Mouse (Mus musculus) forelimb bud, embryonic 11.5 days (tissue): ENCODE data around the gene Kif28.
"Not testable (repeated sequence)": the region's sequence is repeated elsewhere in the genome, so short reads cannot be mapped to it uniquely, and the experiment has no call there.

Experiments used
- DNase-seq: peaks from one replicate; pipeline ENCODE4 v3.0.0-alpha.2; 2012; ENCODE audit warnings: low read depth, low spot score

Gene Kif28

DNA sequence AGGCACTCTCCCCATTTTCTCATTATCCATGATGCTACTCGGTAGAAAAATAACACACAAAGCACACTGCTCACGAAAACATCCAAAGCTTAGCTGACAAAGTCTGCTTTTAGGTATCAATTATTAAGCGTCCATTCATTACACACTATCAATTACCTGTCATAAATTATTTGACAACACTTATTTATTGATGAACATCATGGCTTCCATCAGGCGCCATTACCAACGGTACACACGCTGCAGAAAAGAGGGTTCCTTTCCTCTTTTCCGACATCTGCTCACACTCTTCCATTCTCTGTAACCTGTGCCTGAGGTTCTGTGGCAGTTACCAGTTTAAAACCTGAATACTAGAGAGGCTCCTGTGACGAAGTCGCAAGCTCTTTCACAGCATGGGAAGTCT lies at the start of gene Kif28:
Gene Kif28, minus strand, starts transcription at position 101 of the 400 bp plus-strand sequence.
- no peak for DNase-seq

DNA sequence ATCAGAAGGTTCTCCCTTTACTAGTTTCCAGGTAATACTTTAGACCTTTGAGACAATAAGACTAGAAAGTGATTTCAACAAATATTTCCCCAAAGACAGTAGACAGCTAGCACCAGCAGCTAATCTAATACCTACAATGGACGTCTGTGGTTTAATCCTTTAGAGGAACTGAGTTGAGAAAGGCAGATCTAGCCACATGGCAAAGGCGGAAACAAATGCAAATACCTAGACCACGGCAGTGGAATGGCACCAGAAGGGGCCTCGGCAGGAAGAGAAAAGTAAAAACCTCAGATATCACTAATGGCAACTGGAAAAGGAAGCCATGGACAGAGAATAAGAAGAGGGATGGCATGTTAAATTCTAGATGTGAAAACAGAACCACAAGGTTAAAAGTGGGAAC lies 42.2 kb upstream of the Kif28 start:
- no peak for DNase-seq

DNA sequence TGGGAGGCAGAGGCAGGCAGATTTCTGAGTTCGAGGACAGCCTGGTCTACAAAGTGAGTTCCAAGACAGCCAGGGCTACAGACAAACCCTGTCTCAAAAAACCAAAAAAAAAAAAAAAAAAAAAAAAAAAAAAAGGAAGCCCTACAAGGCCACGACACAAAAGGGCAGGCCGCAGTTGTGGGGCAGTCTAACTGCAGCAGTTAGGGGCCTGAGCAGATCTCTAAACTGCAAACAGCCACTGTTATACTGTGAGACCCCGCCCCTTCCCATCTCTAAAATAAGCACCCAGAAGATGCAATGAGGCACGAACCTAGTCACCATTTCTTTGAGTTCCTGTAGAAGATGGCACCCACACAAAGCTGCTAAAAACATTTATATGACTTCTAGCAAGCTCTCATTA lies 40.4 kb upstream of the Kif28 start:
- no peak for DNase-seq

DNA sequence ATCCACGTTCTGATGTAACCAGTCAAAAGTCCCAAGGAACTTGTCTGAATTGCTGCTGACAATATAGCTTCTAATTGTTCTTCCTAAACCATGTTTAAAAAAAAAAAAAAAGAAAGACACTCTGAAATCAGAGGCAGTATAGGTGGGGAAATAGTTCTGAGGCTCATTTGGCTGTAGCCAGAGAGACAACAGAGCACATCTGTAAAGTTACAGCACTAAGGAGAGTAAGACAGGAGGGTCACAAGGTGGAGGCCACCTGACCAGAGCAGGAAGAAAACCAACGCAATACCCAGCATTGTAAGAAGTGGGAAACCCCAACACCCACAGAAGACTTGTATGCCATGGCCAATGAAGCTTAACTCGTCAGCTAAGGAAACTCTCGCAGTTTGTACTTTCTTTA lies 39.0 kb upstream of the Kif28 start:
- no peak for DNase-seq

DNA sequence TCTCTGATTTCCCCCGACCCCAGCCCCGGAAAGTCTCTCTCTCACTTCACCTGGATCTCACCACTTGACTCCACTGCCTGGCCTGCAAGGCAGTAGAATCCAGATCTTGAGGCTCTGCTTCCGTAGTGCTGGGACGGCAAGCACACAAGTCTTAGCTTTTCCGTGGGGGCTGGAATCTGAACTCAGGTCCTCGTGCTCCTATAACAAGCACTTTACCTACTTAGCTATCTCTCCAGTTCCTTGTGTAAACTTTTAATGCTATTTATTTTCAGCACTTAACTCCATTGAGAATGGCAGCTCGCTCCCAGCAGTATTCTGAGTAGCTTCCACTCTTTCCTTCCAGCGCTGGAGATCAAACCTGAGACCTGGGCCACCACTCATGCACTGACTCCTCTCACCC lies 31.8 kb upstream of the Kif28 start:
- DNase-seq, result no peak

DNA sequence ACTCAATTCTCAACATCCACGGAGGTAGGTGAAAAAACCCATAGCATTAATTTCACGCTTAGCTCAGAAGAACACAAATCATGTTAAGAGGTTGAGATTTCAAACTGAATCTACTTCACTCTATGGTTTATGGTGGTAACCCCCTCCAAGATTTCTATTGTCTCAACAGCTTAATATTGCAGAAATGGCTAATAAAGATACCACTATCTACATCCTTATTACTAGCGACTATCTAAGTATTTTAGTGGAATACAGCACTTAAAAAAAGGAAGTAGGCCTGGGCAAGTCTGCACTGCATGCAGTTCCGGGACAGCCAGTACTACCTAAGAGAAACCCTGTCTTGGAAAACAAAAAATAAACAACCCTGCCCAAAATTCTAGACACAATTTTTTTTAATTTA lies 15.5 kb upstream of the Kif28 start:
- DNase-seq, result no peak

DNA sequence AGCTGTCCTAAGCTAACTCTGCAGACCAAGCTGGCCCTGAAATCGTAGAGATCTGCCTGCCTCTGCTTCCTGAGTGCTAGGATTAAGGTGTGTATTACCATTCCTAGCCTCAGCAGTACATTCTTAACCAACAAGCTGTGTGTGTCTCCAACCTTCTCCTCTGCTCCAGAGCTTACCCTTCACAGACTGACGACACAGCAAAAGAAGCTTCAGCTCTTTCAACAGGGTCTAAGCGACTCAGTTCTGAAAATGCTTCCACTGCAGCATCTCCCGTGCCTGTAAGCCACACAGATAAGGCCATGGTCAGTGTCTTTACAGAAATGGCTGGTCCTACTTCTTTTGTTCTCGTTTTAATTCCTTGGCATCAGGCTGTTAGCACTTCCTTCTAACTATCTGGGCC lies 15.0 kb upstream of the Kif28 start:
- no peak for DNase-seq

DNA sequence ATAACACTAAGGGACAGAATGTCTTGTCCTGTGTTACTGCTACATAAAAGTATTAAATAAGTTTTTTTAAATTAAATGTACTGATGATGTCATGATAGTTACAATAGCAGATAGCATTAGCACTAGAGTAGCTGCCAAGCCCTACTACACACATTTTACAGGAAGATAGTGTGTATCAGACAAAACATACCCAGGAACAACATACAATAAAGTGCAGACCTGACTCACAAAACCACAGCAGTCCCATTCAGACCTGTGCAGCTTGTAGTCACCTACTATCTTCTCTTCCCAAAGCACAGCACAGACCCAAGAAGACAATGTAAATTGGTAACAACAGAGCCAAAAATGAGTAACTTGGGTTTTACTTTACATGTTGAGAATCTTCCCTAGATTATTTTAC lies 11.4 kb upstream of the Kif28 start:
- DNase-seq, result no peak

DNA sequence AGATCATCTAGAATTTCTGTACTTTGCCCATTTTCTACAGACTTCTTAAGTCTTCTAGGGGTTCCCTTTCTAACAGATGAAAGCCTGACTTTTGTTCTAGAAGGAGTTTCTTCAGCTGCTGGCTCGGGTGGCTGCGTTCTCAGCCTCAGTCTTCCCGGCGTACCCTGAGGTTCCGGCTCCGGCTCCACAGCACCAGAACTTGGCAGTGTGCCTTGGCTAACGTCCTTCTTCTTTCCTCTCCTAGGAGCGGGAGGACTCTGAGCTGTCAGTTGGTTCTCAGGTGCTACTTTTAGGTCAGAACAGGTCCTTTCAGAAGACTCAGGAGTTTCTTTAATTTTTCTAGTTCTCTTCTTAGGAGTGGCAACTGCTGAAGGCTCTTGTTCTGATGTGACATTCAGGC lies 7.9 kb upstream of the Kif28 start:
- DNase-seq, result no peak

DNA sequence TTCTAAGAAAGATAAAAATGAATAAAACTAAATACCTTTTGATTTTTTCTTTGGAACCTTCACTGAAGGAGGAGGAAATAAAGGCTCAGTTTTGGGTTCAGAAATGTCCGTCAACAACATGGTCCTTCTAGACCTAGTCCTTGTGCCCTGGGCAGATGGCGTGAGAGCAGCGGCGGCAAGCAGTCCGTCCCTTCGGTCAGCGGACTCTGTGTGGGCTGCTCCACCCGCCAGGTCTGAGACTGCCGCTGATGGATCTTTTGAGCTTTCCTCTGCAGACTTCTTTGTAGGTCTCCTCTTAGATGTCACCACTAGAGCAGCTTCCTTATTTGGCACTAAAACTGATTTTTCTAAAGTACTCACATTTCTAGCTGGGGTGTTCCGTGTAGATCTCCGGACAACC lies 7.2 kb upstream of the Kif28 start:
- no peak for DNase-seq

DNA sequence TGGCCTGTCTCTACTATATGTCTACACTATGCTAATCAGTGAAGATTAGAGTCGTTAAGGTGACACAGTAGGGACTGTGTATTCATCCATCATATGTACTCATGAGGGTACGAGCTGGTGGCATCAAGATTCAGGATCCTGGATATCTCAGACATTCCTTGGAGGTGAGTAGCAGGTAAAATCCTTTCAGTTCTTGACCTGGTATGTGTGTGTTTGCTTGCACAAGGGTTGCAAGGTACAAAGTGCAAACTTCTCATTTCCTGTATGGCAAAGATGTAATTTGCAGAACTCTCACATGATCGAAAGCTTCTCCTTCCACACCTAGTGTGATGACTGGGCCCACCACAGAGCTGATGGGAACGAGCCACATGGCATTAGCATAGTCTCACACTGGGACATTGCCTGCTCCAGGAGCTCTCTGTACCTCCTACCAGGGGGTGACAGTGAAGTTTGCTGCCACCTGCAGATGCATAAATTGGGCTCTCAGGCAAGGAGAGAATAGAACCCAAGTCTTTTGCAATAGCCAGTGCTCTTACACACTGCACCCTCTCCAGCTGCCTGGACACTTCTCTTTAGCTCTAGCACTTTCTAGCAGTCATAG lies 1.4 kb downstream of the Kif28 start:
- DNase-seq, result no peak

DNA sequence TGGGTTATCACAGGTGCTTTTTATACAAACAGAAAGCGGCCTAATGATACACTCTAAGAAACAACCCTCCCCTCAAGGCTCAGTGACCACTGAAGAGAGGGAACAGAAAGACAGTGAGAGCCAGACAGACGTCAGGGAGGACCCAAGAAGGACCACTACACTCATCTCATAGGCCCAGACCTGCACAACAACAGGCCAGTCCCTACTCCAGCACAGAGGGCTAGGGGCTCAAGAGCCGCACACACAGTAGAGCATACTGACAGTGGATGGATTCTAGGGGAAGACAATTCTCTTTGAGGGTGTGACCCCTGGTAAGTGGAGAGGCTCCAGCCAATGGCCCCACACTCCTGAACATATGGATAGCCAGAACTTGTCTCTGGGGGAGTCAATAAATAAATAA lies 8.6 kb downstream of the Kif28 start:
- no peak for DNase-seq

DNA sequence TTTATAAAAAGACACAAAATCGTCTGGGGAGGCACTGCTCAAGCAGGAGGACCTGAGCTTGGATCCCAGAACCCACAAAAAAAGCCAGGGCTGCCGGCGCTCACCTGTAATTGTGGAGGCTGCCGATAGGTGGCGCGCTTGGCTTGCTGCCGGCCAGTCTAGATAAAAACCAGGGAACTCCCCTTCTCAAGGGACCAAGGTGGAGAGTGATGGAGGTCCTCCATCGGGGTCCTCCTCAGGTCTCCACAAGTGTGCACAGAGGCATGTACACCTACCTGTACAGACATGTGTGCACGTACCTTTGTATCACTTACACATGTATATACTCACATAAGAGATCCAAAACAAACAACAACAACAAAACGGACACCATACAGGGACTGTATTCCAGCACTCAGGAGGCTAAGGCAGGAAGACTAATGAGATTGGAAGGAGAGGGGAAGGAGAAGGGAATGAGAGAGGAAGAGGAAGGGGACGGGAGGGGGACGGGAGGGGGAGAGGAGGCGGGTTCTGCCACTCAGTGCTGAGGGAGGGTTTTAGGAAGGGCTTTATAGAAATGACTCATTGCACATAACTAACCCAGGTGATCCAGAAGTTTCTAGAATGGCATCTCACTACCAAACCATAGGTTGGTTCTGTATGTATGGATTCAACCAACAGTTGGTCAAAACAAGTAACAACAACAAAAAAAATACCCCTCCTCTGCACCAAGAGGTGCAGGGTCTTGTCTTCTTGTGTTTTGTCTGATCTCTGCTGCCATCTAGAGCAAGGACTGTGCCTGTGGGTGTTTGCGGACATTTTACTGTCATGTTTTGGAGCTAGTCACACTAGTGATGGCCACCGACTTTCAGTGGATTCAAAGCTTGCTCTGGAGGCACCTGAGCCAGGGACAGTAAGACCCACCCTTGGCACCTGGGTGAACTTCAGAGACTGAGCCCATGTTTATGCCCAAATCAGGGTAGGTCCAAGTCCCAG lies 10.3 kb downstream of the Kif28 start:
- peak; percentile 34 for DNase-seq

DNA sequence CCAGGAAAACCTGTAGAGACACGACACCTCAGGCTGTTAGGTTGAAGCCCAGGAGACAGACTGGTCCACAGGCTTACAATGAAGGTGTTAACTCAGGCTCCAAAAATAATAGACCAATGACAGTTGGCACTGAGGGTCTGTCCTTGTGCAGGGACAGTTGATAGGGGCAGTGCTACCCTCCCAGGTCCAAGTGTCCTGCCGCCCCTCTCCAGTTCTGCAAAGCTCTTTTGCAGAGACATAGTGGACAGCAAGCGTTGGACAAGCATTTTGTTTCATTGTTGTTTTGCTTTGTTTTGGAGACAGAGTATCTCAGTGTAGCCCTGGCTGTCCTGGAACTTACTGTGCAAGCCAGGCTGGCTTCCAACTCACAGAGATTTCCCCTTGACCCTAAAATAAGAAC lies 13.7 kb downstream of the Kif28 start:
- no peak for DNase-seq

DNA sequence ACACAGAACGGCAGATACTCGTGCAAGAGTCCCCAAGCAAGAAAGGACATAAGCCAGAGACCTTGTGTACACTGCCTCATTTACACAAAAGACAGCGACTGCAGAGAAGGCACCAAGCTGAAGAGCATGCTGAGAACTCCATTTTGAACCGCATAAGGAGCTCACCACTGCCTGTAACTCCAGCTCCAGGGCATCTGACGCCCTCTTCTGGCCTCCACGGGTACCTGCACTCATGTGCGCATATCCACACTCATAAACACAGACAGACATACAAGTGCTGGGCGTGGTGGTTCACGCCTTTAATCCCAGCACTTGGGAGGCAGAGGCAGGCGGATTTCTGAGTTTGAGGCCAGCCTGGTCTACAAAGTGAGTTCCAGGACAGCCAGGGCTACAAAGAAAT lies 16.4 kb downstream of the Kif28 start:
- DNase-seq, result no peak

DNA sequence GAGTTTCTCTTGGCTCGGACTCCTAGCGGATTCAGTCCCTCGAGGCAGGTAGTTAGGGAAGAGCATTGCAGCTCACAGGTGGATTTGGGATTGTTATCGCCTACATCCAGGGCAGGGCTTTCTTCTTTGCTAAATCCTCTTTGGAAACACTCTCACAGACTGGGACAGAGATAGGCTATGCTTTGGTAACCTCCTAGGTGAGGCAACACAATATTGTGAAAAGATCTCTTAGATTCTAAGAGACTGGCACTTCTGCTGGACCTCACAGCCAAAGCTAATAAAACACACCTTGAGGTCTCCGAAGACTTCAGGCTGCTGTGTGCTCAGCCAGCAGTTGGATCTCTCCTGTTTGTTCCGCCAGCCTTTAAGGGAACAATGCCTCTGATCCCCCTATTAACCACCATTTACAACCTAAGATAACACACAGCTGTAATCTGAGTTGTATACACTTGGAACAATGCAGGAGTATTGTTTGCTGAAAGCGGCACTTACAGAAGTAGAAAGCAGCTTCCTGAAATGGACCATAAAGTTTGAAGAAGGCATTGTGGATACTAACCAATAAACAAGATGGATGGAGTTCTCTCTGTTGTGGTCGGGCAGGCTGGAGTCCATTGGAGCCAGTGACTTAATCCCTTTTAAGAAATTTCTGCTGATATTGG lies 22.1 kb downstream of the Kif28 start:
- no peak for DNase-seq

DNA sequence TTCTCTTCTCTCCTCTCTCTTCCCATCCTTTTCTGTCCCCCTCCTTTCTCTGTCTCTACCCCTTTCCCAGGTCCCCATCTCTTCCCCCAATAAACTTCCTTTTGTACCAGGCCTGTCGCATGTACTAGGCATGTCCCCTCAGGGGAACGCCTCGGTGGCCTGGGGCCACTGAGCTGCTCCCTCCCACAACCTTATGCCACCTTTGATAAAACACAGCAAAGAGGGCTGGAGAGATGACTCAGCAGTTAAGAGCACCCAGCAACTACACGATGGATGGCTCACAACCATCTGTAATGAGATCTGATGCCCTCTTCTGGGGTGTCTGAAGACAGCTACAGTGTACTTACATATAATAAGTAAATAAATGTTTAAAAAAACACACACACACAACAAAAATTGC lies 29.3 kb downstream of the Kif28 start:
- DNase-seq, result no peak

DNA sequence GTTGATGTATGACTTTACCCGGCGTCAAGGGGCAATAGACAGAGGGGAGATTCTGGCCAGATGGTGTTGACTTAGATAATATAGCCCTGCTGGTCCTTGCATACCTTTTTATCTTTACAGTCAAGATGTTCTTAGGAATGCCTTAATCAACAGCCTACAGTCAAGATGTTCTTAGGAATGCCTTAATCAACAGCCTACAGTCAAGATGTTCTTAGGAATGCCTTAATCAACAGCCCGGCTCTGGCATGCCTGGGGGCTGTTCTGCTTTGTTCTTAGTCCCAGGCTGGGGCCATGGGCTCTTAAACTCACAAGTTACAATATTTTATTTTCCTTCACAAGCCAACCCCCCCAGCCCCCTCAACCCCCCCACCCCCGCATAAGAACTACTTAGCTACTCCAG lies 29.8 kb downstream of the Kif28 start:
- DNase-seq, result not testable (repeated sequence)

DNA sequence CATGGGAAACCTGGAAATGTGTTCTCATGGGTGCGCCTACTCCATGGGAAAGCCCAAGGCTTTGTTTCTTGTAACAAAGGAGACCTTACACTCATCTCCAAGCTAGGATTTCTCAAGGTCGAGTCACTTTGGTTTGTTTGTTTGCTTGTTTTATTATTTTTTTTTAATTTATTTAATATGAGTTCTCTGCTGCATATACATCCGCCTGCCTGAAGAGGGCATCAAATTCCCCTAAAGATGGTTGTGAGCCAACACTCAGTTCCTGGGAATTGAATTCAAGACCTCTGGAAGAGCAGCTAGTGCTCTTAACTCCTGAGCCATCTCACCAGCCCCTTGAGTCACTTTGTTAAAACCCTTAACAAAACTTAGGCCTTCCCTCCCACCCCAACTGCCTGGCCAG lies 31.7 kb downstream of the Kif28 start:
- no peak for DNase-seq

DNA sequence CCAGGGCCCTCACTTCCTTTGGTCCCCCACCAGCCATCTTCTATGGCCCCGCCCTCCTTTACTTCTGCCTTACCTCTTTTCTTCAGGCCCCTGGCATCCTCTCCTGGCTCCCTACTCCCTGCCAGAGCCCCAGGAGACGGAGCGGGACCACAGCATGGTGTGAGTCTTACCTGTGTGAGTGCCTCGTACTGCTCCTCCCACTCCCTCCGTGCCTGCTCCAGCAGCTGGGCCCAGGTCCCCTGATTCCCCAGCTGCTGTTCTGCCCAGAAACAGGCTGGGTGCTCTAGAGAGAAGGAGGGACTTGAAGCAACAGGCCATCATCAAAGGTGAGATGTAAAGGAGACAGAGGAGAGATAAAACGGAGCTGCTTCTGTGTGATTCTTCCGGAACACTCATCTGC lies 32.4 kb downstream of the Kif28 start:
- no peak for DNase-seq

DNA sequence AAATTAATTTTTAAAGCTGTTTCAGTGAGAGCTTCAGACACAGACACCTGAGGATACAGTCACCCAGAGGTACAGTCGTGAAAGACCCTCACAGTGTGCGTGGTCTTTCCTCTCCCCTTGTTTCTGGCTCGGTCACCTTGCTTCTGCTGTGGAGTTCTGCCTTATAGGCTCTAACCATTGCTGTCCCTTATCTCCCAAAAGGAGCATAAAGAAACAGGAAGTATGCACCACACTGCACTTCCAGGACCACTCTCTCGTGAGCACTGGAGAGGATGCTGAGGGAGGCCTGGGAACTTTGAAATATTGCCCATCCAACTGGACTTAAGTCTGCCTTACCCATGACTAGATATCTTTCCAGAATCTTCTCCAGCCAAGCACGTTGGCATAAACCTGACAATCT lies 34.3 kb downstream of the Kif28 start:
- no peak for DNase-seq

DNA sequence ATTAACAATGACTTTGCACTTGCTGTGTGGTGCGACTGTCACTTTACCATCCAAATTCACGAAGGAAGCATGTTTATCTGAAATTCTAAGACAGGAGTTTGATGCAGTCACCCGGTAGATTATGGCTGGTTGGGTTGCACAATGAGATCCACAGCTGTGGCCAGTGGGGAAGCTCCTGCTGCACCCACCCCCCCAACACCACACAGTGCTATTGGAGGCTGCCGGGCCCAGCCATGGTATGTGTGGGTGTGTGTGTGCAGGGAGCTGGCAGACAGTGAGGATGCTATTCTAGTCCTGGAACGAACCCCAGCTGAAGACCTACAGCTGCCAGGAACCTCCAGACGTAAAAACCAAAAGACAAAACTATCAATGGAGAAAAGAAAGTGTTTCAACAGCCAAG lies 35.7 kb downstream of the Kif28 start:
- no peak for DNase-seq

DNA sequence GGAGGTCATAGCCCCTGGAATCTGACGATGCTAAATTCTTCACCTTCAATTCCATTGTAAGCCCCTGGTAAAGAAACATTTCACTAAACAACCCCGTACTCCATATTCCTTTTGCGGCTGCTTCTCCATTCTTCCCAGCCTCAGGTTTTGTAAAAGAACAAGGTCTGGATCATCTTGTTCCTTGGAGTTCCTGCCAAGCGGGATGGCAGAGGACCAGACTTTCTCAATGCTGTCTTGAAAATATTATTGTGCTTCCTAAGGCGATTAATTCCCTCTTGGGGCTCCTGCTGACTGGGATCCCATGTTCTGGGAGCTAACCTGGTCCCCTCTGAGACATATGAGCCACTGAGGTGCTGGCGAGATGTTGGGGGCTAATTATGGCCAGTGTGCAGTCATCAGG lies 39.9 kb downstream of the Kif28 start:
- no peak for DNase-seq
